Mouse (Mus musculus) common myeloid progenitor, adult 5-6 weeks (primary cell): ENCODE results near the gene Dennd6b. TPM values are rescaled to one million over a fixed set of nuclear protein-coding genes. Genes with fewer than 3 reads are reported as not detected.

Experiments
- ATAC-seq: replicated peaks from 2 replicates; pipeline ENCODE4 v1.8.0; 2016; ENCODE audit warnings: low read depth, mild to moderate bottlenecking, moderate TSS enrichment, inconsistent platforms; ENCODE audit not compliant: poor library complexity, severe bottlenecking
- total RNA-seq: library from RNA; stranded (forward); fragments of 200-1000, 187-1606 nt; gene quantifications from 2 replicates; pipeline ENCODE4 v1.2.3, GENCODE M21; 2017

Dennd6b gene
- total RNA-seq, result 1.6 and 2.3 TPM in 2 replicates

- ATAC-seq, result peak; percentile 97
These were observed at the start of gene Dennd6b for GRCm38 (mm10) chr15:89196313-89196706. Dennd6b (minus strand) TSS chr15:89196496.

- ATAC-seq, result no peak
These were observed 44.7 kb upstream of the Dennd6b start for GRCm38 (mm10) chr15:89241025-89241424.

- peak; percentile 94 for ATAC-seq
These were observed 43.6 kb upstream of the Dennd6b start for GRCm38 (mm10) chr15:89239751-89240392.

- ATAC-seq, result no peak
These were observed 37.8 kb upstream of the Dennd6b start for GRCm38 (mm10) chr15:89234052-89234451.

- ATAC-seq, result no peak
These were observed 37.3 kb upstream of the Dennd6b start for GRCm38 (mm10) chr15:89233586-89233985.

GRCm38 (mm10) chr15:89215611-89216233 is 19.4 kb upstream of the Dennd6b start:
- ATAC-seq, result peak; percentile 51

- no peak for ATAC-seq
These were observed 18.7 kb upstream of the Dennd6b start for GRCm38 (mm10) chr15:89214953-89215352.

GRCm38 (mm10) chr15:89213517-89213916 is 17.2 kb upstream of the Dennd6b start:
- no peak for ATAC-seq

GRCm38 (mm10) chr15:89212495-89212894 is 16.2 kb upstream of the Dennd6b start:
- no peak for ATAC-seq

- ATAC-seq, result 0 out of 2 replicates have a peak, but pooled peaks have one; percentile 16
These were observed 15.6 kb upstream of the Dennd6b start for GRCm38 (mm10) chr15:89211716-89212461.

- ATAC-seq, result peak; percentile 61
These were observed 14.8 kb upstream of the Dennd6b start, which contains the start of gene Ppp6r2 for GRCm38 (mm10) chr15:89210915-89211715. Ppp6r2 (plus strand) TSS chr15:89211553.

- peak; percentile 57 for ATAC-seq
These were observed 13.8 kb upstream of the Dennd6b start for GRCm38 (mm10) chr15:89209886-89210761.

- ATAC-seq, result no peak
These were observed 11.2 kb upstream of the Dennd6b start for GRCm38 (mm10) chr15:89207457-89207856.

GRCm38 (mm10) chr15:89197056-89197455 is 760 bp upstream of the Dennd6b start:
- ATAC-seq, result no peak

GRCm38 (mm10) chr15:89195690-89196312 is 495 bp downstream of the Dennd6b start:
- peak; percentile 82 for ATAC-seq

- no peak for ATAC-seq
These were observed 1.0 kb downstream of the Dennd6b start for GRCm38 (mm10) chr15:89195261-89195681.

- no peak for ATAC-seq
These were observed 11.4 kb downstream of the Dennd6b start for GRCm38 (mm10) chr15:89184937-89185227.

- no peak for ATAC-seq
These were observed 12.0 kb downstream of the Dennd6b start for GRCm38 (mm10) chr15:89184141-89184936.
